Mouse (Mus musculus) left cerebral cortex, adult 8-10 months (tissue): ENCODE data around the gene Olfr61. TPM values are rescaled to one million over a fixed set of nuclear protein-coding genes. Genes with fewer than 3 reads are reported as not detected.
"Not testable (repeated sequence)": the region's sequence is repeated elsewhere in the genome, so short reads cannot be mapped to it uniquely, and the experiment has no call there.

Experiments used
- DNase-seq, 2 experiments: peaks; one replicate each; pipeline ENCODE4 v3.0.0; 2022; ENCODE audit warnings: low spot score in 2 of 2
- total RNA-seq, 4 experiments: library from RNA; stranded (reverse); gene quantifications; 2 replicates each; pipeline ENCODE4 v1.2.4; 2022

The Olfr61 gene
- not detected for total RNA-seq

GRCm38 (mm10) chr7:140628670-140629069 is at the start of gene Olfr61:
Gene Olfr61, plus strand, starts transcription at chr7:140628970.
- DNase-seq: not testable (repeated sequence)

DNA sequence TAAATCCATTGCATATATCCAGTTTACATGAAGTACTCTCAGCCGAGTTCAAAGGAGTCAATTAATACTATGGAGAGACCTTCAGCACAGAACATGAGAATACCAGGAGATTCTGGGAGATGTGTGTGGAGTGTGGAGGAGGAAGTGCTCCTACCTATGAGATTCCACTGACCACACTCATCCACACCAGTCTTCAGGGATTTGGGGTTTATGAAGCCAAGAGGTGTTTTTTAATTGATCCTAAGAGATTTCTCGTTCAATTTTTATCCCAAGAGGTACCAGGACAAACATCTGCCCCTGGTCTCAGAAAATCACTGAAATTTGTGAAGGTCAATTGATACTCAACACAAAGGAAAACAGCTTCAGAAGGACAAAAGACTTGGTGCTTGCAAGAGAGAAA is 27.8 kb upstream of the Olfr61 start, which contains the start of gene Olfr46:
Gene Olfr46 (plus strand): TSS at position 301 of the 400 bp plus-strand sequence.
- DNase-seq: not testable (repeated sequence)

DNA sequence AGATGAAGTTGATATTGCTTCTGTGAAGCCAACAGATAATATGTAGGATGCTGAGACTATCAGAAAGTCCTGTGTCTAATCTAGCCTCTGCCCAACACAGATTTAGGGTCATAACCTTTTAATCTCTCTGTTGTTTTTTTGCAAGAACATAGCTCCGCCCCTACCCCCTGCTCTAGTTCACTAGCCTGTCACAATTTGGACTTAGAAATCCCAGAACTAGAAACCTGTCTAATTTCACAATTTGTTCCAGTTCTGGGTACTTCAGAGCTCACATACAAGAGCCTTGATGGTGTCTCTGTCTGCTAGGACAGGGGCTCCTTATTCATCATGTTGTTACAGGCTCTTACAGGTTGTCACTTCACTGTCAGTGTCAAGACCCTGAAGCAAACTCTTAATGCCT is 1.8 kb downstream of the Olfr61 start:
- no peak for DNase-seq

DNA sequence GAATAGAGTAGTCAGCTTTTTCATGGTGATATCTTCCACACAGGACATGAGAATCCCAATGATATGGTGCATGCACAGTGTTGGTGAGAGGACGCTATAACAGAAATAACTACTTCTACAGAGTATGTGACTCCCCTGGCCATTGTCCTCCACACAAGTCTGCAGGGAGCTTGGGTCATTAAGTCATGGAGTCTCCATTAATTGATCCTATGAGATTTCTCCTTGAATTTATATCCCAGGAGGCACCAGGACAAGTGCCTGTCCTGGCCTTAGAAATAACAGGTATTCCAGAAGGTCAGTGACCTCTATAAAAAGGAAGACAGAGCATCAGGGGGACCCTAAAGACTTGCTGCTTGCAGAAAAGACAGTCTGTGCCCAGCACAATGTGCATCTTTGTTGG is 17.4 kb downstream of the Olfr61 start, which contains the start of gene Olfr53:
Gene Olfr53 (plus strand): TSS at position 301 of the 400 bp plus-strand sequence.
- DNase-seq: no peak

GRCm38 (mm10) chr7:140659630-140660029 is 30.9 kb downstream of the Olfr61 start, which contains the start of gene Olfr539:
Gene Olfr539, plus strand, starts transcription at chr7:140659930.
- no peak for DNase-seq

- DNase-seq: not testable (repeated sequence)
Measured at GRCm38 (mm10) chr7:140670693-140671092, 41.9 kb downstream of the Olfr61 start.

DNA sequence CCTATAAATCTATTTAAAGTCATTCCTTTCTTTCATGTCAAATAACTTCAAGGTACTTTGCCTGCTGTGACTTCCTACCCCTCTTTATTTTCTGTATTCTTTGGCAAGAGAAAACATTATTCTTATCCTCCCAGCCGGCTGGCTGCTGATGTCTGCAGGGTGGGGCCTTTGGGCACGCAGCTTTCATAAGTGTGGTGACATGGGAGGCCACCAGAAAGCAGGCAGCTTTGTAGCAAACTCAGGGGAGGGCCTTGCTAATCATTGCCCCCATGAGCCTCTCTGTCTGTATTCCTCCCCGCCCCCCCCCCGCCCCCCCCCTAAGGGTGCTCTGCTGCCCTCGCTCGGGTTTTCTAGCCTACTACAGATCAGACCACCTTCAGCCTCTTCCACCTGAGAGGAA is 47.1 kb downstream of the Olfr61 start:
- no peak for DNase-seq

DNA sequence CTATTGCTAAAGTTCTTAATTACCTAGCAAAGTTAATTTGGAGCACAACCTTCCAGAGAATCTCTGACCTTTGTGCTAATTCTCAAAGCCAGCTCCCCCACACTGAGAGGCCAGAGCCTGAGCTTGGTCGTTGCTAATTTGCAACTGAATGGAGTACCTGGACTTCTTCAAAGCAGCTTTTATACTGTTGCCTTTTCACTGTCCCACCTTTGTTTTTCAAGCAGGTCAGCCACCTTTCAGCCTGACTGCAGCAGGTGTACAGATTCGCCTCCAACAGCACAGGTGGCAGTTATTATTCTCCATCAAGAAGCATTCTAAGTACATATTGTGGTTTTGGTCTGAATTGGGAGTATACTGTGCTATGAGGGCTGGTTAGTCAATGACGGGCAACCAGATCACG is 50.8 kb downstream of the Olfr61 start:
- not testable (repeated sequence) for DNase-seq

- no peak for DNase-seq
Measured at GRCm38 (mm10) chr7:140681651-140682050, 52.9 kb downstream of the Olfr61 start, which contains the start of gene Olfr45. Gene Olfr45, plus strand, starts transcription at chr7:140681951.

Other genes with a start within 250 kb of the Olfr61 start
- not detected for gene Olfr531, start 226.1 kb upstream of the Olfr61 start, total RNA-seq
- not detected for gene Olfr532, start 207.3 kb upstream of the Olfr61 start, total RNA-seq
- not detected for gene Olfr533, start 165.6 kb upstream of the Olfr61 start, total RNA-seq
- not detected for gene Olfr535, start 144.8 kb upstream of the Olfr61 start, total RNA-seq
- not detected for gene Olfr536, start 121.6 kb upstream of the Olfr61 start, total RNA-seq
- gene Olfr538, start 61.1 kb upstream of the Olfr61 start, total RNA-seq: not detected
- gene Olfr46, start 27.7 kb upstream of the Olfr61 start, total RNA-seq: under 1 TPM in 2 of 4 experiments, not detected in 2; 0.07 to 0.08 TPM
- not detected for gene Olfr53, start 17.5 kb downstream of the Olfr61 start, total RNA-seq
- under 1 TPM; 0.04 to 0.09 (median 0.07) TPM for gene Olfr539, start 31.0 kb downstream of the Olfr61 start, total RNA-seq
- not detected for gene Olfr45, start 53.0 kb downstream of the Olfr61 start, total RNA-seq
- not detected for gene Olfr541, start 68.3 kb downstream of the Olfr61 start, total RNA-seq
- gene Cyp2e1, start 134.8 kb downstream of the Olfr61 start, total RNA-seq: under 1 TPM in 1 of 4 experiments, not detected in 3; 0.36 TPM
- gene Syce1, start 158.9 kb downstream of the Olfr61 start, total RNA-seq: under 1 TPM in 3 of 4 experiments, not detected in 1; 0.40 to 0.91 (median 0.46) TPM
- gene Zfp941, start 193.2 kb downstream of the Olfr61 start, total RNA-seq: 10 to 100 TPM; 29.5 to 33.1 (median 29.7) TPM
- gene Urah, start 206.0 kb downstream of the Olfr61 start, total RNA-seq: 10 to 100 TPM in 1 of 4 experiments, 1 to 10 TPM in 3; 6.2 to 13.1 (median 8.4) TPM
- gene Scgb1c1, start 216.6 kb downstream of the Olfr61 start, total RNA-seq: not detected
- gene Odf3, start 218.8 kb downstream of the Olfr61 start, total RNA-seq: under 1 TPM in 1 of 4 experiments, not detected in 3; 0.36 TPM
- 1 to 10 TPM; 1.0 to 2.9 (median 2.5) TPM for gene Gm45785, start 227.4 kb downstream of the Olfr61 start, total RNA-seq
- 10 to 100 TPM; 60.1 to 70.0 (median 64.9) TPM for gene Ric8a, start 228.0 kb downstream of the Olfr61 start, total RNA-seq
- gene Bet1l, start 228.6 kb downstream of the Olfr61 start, total RNA-seq: 10 to 100 TPM; 20.7 to 26.7 (median 23.2) TPM